Mouse (Mus musculus) heart, adult 2 months (tissue): ENCODE measurements around the gene Plau. TPM values are rescaled to one million over a fixed set of nuclear protein-coding genes. Genes with fewer than 3 reads are reported as not detected.

ENCODE experiments used
- DNase-seq, 2 experiments: peaks; one replicate each; pipeline ENCODE4 v3.0.0; 2021
- H3K27ac ChIP-seq: fragments of 200-600 bp; 2 replicates; pipeline ENCODE4 v1.8.1; 2022
- H3K27me3 ChIP-seq: fragments of 200-500 bp; 2 replicates; pipeline ENCODE4 v1.6.1; 2012; ENCODE audit warnings: mild to moderate bottlenecking, low read length, inconsistent platforms, mixed read lengths; ENCODE audit not compliant: control insufficient read depth, insufficient read depth
- H3K36me3 ChIP-seq: fragments of 200-500 bp; 2 replicates; pipeline ENCODE4 v1.6.1; 2012; ENCODE audit warnings: low read length, inconsistent platforms; ENCODE audit not compliant: control insufficient read depth, insufficient read depth
- H3K4me1 ChIP-seq: fragments of 200-500 bp; 2 replicates; pipeline ENCODE4 v1.6.1; 2011; ENCODE audit warnings: low read length; ENCODE audit not compliant: control insufficient read depth, insufficient read depth
- H3K4me3 ChIP-seq: fragments of 200-600 bp; 2 replicates; pipeline ENCODE4 v1.8.1; 2022
- H3K79me2 ChIP-seq: fragments of 200-500 bp; replicated peaks from 2 replicates; pipeline ENCODE4 v1.6.1; 2012; ENCODE audit warnings: mild to moderate bottlenecking, inconsistent platforms, low read length, moderate library complexity, mixed read lengths; ENCODE audit not compliant: control insufficient read depth, insufficient read depth
- H3K9ac ChIP-seq: fragments of 200-500 bp; 2 replicates; pipeline ENCODE4 v1.6.1; 2012; ENCODE audit warnings: low read depth, mild to moderate bottlenecking, control low read depth, inconsistent platforms, low read length, mixed read lengths
- CTCF ChIP-seq: fragments of 200-600 bp; IDR thresholded peaks from 2 replicates; pipeline ENCODE4 v1.8.1; 2022; ENCODE audit warnings: antibody characterized with exemption, mild to moderate bottlenecking, moderate library complexity
- EP300 ChIP-seq: fragments of 200-500 bp; IDR thresholded peaks from 2 replicates; pipeline ENCODE4 v1.6.1; 2011; ENCODE audit warnings: low read depth, low read length, control low read depth; ENCODE audit not compliant: insufficient read depth
- POLR2A ChIP-seq: fragments of 200-500 bp; IDR thresholded peaks from 2 replicates; pipeline ENCODE4 v1.6.1; 2011; ENCODE audit warnings: mild to moderate bottlenecking, low read depth, low read length, control low read depth; ENCODE audit not compliant: insufficient read depth
- WGBS: fragments of 180-500 bp; shearing (Covaris S2); methylation state at CpG from one replicate; pipeline ENCODE4 v1.1.7; 2018; 5-methylcytosine and 5-hydroxymethylcytosine counted together
- intact Hi-C: fragments of 180-260 bp; cut with DNase I; formaldehyde crosslinking; loops from one replicate; pipeline ENCODE4 v1.15.1; 2025
- polyA plus RNA-seq: library from polyadenylated mRNA; depleted of rRNA; stranded (reverse); fragments of >200 nt; gene quantifications from 2 replicates; pipeline ENCODE4 v1.2.3, GENCODE M21; 2012
- total RNA-seq, 2 experiments: library from RNA; stranded (reverse); gene quantifications; 2 replicates each; pipeline ENCODE4 v1.2.3; 2021

Plau gene
- total and polyA plus RNA-seq, 3 experiments, result 1.8 to 6.2 (median 3.4) TPM

DNA sequence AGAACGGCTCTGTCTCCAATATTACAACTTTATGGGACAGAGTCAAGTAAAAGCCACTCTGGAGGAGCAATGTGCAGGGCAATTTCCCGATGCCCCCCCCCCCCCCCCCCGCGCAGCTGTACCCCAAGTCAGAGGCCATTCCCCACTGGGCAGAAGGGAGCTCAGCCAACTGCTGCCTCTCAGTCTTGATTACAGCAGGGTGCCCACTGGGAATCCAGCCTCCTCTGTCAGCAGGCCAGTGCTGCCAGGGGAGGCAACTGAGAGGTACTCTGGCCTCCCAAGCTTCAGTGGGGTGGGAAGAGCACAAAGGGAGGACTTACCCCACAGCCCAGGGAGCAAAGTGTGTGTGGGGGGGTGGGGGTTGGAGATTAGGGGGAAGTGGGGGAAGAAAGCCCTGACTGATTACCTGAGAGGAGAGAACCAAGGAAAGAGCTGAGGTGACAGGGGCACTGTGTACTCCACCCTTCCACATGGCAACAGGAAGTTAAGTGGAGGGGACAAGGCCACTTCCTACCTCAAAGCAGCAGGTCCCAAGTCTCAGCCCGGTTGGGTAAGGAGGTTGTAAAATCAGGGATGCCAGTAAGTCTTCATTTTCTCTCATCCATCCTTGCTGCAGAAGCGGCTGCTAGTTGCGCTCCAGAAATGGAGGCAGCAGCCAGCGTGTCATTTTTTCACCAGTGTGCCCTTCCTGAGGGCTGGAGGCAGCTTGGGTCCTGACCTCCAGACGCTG, 40.9 kb upstream of the Plau start:
- Histone ChIP-seq H3K9ac (no peak overlapping the region), H3K4me1 (peaks cover 5% of the 10 kb centered on the region), H3K27me3 (no peaks in the 10 kb centered on the region), H3K27ac (no peak overlapping the region), H3K4me3 (no peak overlapping the region), H3K79me2 (peaks cover 6% of the 10 kb centered on the region), H3K36me3 (no peaks in the 10 kb centered on the region)
- 71% methylated on average over 8 of the region's 9 CpGs for WGBS
- no peak for DNase-seq
- intact Hi-C loops, result loop anchor here (2.0 kb wide), 1 partner anchor 59 kb away; no protein-coding TSS in a partner anchor
- TF ChIP-seq POLR2A, result no peak
- no peak for TF ChIP-seq CTCF
- no peak for TF ChIP-seq EP300

- intact Hi-C loops, result loop anchor here (2.0 kb wide), 1 partner anchor 59 kb away; no protein-coding TSS in a partner anchor
- Histone ChIP-seq H3K4me1 (peaks cover 5% of the 10 kb centered on the region), H3K36me3 (no peaks in the 10 kb centered on the region), H3K9ac (no peak overlapping the region), H3K27me3 (no peaks in the 10 kb centered on the region), H3K4me3 (no peak overlapping the region), H3K27ac (no peak overlapping the region), H3K79me2 (peaks cover 5% of the 10 kb centered on the region)
- DNase-seq, result no peak
- TF ChIP-seq EP300 (no peak), CTCF (no peak), POLR2A (no peak)
- WGBS, result 69% methylated on average over 8 of the region's 8 CpGs
These were observed 40.3 kb upstream of the Plau start for GRCm38 (mm10) chr14:20796170-20796569.

GRCm38 (mm10) chr14:20796643-20797042, 39.8 kb upstream of the Plau start:
- no peak for DNase-seq
- no peak overlapping the region for H3K4me3 ChIP-seq
- no peaks in the 10 kb centered on the region for H3K36me3 ChIP-seq
- WGBS, result 79% methylated on average over 8 of the region's 8 CpGs
- peaks cover 5% of the 10 kb centered on the region for H3K4me1 ChIP-seq
- H3K9ac ChIP-seq, result no peak overlapping the region
- H3K27ac ChIP-seq, result no peak overlapping the region
- TF ChIP-seq EP300, result no peak
- TF ChIP-seq CTCF, result no peak
- no peak for TF ChIP-seq POLR2A
- H3K79me2 ChIP-seq, result peaks cover 5% of the 10 kb centered on the region
- intact Hi-C loops, result loop anchor here (2.0 kb wide), 1 partner anchor 60 kb away; no protein-coding TSS in a partner anchor
- H3K27me3 ChIP-seq, result no peaks in the 10 kb centered on the region

DNA sequence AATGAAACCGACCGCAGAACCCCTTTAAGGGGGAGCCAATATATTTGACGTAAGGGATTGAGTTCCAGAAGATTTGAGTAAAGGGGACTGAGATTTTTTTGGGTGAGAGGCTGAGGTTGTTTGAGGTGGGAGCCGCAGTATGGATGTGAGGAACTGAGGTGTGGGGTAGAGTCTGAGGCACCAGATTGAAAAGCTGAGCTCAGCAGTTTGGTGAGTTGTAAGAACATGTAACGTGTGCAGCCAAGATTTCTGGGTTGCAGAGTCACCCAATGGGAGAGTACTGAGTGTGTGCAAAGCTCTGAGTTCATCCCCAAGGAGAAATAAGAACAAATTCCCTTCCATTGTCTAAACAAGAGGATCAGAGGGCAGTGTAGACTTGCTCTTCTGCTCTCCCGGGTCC, 38.2 kb upstream of the Plau start:
- H3K4me1 ChIP-seq, result peaks cover 1% of the 10 kb centered on the region; the same call in 1 of the 2 replicates
- no peak for TF ChIP-seq POLR2A
- TF ChIP-seq EP300, result no peak
- no peak for TF ChIP-seq CTCF
- H3K27ac ChIP-seq, result no peak overlapping the region
- no peak overlapping the region for H3K9ac ChIP-seq
- no peak for DNase-seq
- H3K4me3 ChIP-seq, result no peak overlapping the region
- intact Hi-C loops, result loop anchor here (1.0 kb wide), 1 partner anchor 32 kb away; no protein-coding TSS in a partner anchor
- 74% methylated on average over 6 of the region's 6 CpGs for WGBS
- no peaks in the 10 kb centered on the region for H3K27me3 ChIP-seq
- H3K36me3 ChIP-seq, result no peaks in the 10 kb centered on the region
- H3K79me2 ChIP-seq, result no peaks in the 10 kb centered on the region

GRCm38 (mm10) chr14:20798761-20799160, 37.7 kb upstream of the Plau start:
- peak; percentile 87 to 93 for DNase-seq
- intact Hi-C loops, result loop anchor here (1.0 kb wide), 1 partner anchor 32 kb away; no protein-coding TSS in a partner anchor
- TF ChIP-seq POLR2A, result no peak
- TF ChIP-seq CTCF, result peak; percentile 96
- TF ChIP-seq EP300, result peak; percentile 95
- H3K36me3 ChIP-seq, result no peaks in the 10 kb centered on the region
- 3% methylated on average over 7 of the region's 7 CpGs for WGBS
- peaks cover 3% of the 10 kb centered on the region; the same call in 1 of the 2 replicates for H3K4me1 ChIP-seq
- no peak overlapping the region for H3K9ac ChIP-seq
- H3K27ac ChIP-seq, result no peak overlapping the region
- H3K79me2 ChIP-seq, result no peaks in the 10 kb centered on the region
- no peaks in the 10 kb centered on the region for H3K27me3 ChIP-seq
- no peak overlapping the region for H3K4me3 ChIP-seq

DNA sequence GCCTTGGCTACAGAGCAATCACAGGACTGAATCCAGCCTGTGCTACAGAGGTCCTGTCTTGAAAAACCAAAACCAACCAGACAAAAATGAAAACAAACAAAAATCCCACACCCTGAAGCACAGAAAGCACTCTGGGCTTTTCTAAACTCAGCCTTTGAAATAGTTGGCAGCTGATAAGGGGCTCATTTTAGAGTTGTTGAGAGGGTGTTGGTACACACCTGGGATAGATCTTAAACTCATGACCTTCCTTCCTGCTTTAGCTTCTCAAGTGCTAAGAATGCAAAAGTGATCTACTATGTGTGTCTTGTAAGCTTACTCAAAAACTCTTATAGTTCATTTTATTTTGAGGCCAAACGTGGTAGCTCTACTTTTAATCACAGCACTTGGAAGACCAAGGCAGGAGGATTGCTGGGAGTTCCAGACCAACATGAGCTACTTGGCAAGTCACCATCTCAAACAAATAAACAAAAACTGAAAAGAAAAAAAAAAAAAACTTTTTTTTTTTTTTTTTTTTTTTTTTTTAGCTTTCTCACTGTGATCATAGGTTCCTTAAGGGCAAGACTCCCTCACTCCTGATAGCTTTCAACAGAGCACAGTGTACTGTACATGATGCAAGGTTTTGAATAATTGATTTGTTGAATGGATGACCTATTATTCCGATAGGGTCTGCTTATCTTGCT, 33.4 kb upstream of the Plau start:
- no peaks in the 10 kb centered on the region for H3K36me3 ChIP-seq
- WGBS, result 19% methylated on average over 2 of the region's 2 CpGs
- DNase-seq, result no peak
- peaks cover 15% of the 10 kb centered on the region for H3K4me1 ChIP-seq
- peak overlapping the region; percentile 8; the same call in 1 of the 2 replicates for H3K27ac ChIP-seq
- H3K27me3 ChIP-seq, result no peaks in the 10 kb centered on the region
- no peaks in the 10 kb centered on the region for H3K79me2 ChIP-seq
- no peak overlapping the region for H3K4me3 ChIP-seq
- TF ChIP-seq CTCF (no peak), POLR2A (no peak)
- intact Hi-C loops, result loop anchor here (1.0 to 10.0 kb wide), 3 partner anchors 70 to 312 kb away; no protein-coding TSS in a partner anchor
- H3K9ac ChIP-seq, result no peak overlapping the region
